Mouse (Mus musculus) urinary bladder, adult 18-20 months (tissue): ENCODE data around the gene Sit1.

Experiments used
- DNase-seq, 2 experiments: peaks; one replicate each; pipeline ENCODE4 v3.0.0; 2022; ENCODE audit warnings: low spot score in 2 of 2, mixed read lengths in 2 of 2

Sit1 gene

DNA sequence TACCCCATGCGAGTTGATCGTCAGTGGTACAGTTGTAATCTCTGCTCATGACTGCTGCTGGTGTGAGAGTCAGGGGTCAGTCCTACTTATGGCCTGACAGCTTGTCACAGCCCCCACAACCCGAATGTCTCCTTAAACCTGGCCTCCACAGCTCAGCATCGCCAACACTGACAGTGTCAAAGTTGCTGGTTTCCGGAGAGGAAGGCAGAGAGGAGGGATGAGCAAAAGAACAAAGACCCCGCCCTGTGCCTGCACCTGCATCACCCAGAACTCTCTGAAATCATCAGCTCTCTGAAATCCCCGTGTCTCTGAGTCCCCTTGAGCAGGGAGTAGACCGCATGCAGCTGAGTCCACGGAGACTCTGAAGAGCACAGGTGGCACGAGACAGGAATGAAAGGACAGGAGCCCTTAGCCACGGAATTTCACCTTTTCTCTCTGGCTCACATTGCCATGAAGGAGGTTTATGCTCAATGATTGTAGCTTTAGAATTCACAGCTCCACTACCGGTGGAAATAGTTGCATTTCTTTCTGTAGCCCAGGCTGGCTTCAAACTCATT is at the start of gene Sit1:
Gene Sit1, minus strand, starts transcription at position 200 of the 557 bp plus-strand sequence.
- no peak for DNase-seq

DNA sequence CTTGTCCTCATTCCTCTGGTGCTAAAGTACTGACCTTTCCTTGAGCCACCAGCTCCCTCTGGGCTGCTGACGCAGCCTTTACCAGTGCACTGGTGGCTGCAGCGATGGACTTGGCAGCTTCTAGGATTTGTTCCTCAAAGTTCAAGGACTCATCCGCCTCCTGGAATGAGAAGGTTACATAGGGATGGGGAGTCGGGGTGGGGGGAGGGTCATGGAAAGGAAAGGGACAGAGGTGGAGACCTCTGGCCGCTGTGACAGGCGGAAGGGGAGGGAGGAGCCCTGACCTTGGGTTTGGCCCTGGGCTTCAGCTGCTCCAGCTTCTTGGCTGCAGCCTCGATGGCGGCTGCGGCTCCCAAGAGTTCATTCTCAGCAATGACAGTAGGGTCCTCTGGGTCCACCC is 49.7 kb upstream of the Sit1 start:
- no peak for DNase-seq

DNA sequence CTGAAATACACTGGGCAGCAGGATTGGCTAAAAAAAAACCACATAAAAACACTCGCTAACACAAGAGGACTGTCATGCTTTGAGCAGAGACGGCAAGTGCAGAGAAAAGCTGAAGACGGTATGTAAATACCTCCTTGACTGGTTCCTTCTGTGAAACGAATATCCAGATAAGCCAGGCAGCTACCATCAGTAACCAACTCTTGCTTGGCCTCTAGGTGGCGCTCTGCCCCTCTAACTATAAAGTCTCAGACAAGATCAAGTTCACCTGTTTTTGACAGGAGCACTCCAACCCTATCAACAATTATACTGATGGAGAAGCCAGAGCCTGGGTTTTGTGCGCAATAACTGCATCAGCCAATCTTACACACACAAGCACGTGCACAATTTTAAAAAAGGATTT is 47.0 kb upstream of the Sit1 start:
- DNase-seq, result peak in 1 of 2 experiments; percentile 52

DNA sequence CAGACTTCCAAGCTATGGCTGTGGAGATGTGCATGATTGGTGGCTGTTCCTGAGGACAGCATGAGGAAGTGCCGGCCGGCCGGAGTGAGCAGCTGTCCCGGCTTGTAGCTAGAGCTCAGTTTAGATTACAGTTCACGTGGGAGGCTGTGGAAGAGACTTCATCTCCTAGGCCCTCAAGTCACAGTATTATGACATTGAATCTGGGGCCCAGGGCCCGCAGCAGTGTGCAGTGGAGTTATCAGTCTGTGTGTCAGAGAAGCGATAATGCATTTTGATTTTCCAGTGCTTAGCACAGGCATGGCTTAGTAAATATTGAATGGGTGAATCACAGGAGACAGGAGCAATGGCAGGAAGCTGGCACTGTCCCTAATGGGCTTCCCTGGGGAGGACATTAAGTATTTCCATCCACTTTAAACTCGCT is 46.6 kb upstream of the Sit1 start:
- DNase-seq, result no peak

DNA sequence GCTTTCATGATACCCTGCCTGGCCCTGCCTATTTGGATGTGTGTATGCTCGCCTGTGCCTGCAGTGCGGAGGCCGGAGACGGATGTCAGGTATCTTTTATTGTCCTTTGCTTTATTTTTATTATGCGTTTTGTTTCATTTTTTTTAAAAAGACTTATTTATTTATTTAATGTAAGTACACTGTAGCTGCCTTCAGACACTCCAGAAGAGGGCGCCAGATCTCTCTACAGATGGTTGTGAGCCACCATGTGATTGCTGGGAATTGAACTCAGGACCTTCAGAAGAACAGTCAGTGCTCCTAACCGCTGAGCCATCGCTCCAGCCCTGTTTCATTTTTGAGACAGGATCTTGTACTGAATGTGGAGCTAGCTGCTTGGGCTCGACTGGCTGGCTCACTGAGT is 45.0 kb upstream of the Sit1 start:
- no peak for DNase-seq

DNA sequence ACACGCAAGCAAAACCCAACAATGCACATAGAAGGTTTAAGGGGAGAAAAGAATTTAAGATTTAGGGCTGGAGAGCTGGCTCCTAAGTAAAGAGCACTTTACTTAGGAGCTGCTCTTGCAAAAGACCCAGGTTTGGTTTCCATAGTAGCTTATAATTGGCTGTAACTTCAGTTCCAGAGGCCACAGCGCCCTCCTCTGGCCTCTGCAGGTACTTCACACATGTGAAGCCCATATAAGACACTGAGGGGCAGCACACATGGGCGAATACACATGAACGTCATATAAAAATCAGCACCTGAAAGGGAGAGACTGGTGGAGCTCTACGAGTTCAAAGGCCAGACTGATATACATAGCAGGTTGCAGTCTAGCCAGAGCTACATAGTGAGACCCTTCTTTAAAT is 44.3 kb upstream of the Sit1 start:
- no peak for DNase-seq

DNA sequence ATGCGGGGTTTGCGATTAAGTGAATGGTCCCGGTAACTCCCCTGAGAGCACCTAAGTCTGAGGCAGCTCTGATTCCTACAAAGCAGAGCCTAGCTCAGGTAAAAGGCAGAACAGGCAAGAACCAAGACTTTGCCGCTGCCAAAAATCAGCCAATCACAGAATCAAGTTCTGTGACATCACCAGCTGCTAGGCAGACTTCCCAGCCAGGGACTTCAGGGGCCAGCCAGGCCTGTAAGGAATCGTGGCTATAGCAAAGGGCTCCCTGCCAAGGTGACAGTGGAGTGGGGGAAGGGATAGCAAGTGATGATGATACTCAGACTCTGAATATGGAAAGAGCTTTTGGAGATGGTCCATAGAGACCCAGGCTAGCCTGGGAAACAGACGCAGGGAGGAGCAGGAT is 36.4 kb upstream of the Sit1 start:
- DNase-seq, result peak; percentile 78 to 80

DNA sequence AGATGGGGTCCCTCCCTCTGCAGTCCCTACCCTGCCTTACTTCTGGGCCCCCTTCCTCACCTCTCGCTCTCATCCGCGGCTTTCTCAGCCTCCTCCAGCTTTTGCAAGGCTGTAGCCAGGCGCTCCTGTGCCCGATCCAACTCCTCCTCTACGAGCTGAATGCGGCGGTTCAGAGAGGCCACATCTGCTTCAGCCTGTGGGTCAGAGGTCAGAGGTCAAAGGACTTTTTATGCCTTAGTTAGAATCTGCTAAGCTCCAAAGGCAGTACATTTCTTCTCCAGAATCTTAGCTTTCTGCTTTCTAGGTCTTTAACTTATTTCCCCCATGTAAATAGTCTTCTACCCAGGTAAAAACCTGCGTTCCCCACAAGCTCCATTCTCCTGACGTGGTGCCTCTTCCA is 36.0 kb upstream of the Sit1 start:
- no peak for DNase-seq

DNA sequence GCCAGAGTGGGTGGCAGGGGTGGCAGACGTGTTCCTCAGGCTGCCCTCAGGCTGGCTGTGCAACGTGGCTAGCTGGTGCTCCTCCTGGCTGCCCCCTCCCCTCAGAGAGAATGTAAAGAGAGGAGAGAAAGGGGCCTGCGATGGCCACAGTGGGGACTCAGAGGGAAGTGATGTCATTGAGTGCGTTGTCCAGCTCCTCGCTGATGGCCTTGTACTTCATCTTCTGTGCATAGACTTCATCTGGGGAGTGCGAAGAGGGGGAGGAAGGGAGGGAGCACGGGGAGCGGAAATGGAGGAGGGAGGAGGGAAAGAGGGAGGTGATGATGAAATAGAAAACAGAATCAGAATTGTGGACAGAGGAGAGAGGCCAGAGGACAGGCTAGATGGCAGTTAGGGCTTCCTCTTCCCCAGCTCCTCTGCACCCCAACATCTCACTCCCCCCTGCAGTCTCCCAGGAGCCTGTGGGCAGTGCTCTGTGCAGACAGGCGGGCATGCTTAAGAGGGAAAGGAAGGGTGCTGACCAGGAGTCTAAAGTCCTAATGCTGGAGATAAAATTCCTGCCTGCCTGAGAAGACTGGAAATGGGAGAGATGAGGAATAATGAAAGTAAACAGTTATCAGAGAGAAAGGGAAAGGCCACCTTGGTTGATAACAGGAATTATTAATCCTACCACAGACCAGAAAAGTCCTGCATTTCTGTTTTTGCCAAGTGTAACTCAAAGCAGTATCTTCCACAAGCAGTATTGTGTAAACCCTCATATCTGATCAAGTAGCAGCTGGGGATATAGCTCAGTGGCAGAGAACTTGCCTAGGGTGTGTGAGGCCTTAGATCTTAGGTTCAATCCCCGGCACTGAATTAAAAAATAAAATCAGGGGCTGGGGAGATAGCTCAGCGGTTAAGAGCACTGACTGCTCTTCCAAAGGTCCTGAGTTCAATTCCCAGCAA is 32.5 kb upstream of the Sit1 start:
- no peak for DNase-seq

DNA sequence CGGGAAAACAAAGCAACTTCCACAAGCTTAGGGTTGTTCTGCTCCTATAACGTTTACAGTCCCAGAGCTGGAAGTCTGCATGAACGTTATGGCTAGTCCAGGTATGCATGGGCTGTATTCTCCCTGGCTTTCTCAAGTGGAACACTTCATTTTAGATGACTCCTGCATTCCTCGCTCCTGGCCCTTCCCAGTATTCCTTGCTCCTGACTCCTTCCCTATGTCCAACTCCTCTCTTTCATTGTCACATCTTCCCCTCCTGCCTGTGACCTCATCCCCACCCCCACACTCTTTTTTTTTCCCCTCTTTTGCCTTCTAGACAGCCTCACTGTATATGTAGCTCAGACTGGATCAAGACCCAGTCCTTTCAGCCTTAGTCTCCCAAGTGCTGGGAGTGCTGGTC is 30.3 kb upstream of the Sit1 start:
- DNase-seq, result no peak

DNA sequence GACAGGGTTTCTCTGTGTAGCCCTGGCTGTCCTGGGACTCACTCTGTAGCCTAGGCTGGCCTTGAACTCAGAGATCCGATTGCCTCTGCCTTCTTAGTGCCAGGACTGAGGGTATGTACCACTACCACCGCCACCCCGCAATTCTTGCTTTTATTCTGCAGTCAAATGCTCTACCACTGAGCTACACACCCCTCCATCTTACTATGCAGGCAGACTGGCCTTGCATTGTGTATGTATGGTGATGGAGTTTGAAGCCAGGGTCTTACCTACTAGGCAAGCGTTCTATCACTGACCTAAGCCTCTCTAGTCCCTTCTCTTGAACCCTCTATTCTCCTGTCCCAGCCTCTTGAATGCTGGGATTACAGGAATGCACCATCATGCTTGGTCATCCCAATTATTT is 29.8 kb upstream of the Sit1 start:
- no peak for DNase-seq

DNA sequence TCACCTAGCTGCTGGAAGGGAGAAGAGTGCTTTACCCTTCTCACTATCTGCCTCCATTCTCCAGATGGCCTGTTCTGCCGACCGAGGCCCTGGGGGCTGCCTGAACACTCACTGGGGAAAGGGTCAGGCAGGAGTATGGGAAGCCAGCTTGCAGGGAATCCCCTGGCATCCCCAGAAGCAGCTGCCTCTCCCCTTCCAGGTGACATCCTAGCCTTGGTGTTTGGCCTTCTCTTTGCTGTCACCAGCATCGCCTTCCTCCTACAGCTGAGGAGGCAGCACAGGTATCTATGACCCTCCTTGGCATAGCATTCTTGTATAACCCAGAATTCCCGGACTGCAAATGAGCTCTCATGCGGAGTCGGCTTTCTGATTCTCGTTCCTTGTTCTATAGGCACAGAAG is 29.1 kb upstream of the Sit1 start:
- no peak for DNase-seq

DNA sequence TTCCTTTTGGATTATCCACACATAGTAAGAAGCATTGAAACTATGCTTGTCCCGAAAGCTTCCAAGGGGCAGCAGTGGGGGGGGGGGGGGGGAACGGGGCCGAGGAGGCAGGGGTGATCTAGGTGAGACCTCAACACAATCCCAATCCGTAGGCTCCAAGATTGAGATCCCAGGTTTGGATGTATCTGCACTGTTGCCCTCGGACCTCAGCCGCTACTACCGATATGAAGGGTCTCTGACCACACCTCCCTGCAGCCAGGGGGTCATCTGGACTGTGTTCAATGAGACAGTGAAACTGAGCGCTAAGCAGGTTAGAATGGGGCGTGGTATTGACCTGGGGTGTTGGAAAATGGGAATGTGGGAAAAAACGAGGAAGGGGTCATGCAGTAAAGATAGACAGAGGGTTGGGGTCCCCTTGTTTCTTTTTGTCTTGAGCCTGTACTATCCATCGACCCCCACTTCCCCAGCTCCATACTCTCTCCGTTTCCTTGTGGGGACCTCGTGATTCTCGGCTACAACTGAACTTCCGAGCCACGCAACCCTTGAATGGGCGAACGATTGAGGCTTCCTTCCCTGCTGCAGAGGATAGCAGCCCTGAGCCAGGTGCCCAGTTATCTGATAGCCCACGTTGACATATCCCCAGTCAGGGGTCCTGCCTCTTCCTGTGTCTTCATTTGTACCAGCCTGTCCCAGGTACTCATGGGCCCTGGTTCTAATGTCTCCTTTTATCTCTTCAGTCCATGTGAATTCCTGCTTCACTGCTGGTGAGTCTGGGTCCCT is 28.3 kb upstream of the Sit1 start:
- DNase-seq, result no peak

DNA sequence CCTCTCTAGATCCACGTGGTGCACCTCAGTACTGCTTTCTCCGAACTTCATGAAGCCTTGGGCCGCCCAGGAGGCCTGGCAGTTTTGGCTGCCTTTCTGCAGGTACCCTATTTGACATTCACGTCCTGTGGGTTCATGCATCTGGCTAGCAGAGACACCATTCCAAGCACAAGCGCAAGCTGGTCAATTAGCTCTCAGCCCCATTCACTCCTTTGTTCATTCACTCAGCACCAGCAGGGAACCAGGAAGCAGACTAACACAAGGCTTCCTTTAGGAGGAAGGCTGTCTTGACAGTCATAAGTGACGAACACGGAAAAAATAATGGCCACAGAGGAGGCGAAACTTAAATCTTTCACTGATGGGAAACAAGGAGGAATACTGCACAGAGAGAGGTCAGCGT is 25.6 kb upstream of the Sit1 start:
- no peak for DNase-seq

DNA sequence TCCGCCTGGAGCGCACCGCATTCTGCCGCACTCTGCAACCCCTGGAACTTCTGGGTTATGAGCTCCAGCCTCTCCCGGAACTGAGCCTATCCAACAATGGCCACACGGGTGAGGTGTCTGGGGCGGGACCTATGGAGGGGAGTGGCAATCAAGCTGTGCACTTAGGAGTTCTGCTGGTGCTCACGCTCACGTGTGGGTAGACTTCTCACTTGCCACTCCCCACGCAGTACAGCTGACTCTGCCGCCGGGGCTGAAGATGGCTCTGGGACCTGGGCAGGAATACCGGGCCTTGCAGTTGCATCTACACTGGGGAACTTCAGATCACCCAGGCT is 25.1 kb upstream of the Sit1 start:
- peak in 1 of 2 experiments; percentile 50 for DNase-seq

DNA sequence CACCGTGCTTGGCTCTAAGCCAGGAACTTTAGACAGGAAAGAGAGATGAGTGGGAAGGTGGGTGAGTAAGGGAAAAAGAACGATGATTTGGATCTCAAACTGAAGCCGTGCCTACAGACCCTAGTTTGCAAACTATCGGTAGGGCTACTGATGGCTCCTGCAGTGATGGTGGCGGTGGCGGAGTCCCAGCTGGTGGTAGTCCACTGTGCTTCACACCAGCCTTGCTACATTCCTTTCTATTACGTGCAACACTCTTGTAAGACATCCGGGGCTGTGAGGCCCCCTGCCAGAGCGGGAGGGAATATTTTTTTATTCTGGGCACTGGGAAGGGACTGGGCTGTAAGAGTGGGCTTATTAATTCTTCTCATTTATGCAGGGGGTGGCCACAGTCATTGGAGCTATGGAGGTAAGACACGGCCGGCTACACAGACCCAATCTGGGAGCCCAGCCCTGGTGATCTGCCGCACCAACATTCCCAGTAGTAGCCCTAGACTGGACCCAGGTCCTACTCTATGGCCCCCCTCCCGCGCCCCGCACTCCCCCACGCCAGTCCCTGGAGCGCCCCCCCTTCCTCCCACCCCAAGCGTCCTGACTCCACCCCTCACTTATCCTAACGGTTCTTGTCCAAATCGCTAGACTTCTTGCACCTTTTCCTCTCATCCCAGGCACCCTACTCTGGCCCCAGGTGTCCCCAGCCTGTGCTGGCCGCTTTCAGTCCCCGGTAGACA is 24.6 kb upstream of the Sit1 start:
- peak in 1 of 2 experiments; percentile 38 for DNase-seq

DNA sequence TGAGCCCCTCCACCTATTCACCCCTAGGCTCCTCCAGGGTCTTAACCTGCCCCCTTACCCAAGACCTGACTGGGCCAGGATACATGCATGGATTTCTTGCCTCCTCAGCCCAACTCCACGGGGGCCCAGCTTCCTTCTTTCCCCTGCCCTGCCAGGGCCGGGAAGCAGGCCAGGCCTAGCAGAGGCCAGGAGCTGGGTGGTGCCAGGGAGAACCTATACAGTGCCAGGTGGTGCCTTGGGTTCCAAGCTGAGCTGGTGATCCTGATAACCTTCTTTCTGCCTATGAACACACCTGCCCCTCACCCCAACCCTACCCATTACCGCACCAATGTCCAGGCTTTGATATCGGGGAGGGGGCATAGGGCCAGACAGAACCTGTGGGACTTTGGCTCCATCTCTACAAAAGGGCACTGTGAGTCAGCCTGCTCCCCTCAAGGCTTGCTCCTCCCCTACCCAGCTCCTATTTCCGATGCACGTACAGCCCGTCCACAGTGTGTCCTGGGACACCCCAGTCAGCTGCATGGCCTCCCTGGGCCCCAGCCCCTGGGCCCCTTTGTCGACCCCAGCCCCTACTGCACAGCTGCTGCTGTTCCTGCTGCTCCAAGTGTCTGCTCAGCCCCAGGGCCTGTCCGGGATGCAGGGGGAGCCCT is 23.1 kb upstream of the Sit1 start, which contains the start of gene Car9:
Gene Car9, plus strand, starts transcription at position 431 of the 650 bp plus-strand sequence.
- no peak for DNase-seq

DNA sequence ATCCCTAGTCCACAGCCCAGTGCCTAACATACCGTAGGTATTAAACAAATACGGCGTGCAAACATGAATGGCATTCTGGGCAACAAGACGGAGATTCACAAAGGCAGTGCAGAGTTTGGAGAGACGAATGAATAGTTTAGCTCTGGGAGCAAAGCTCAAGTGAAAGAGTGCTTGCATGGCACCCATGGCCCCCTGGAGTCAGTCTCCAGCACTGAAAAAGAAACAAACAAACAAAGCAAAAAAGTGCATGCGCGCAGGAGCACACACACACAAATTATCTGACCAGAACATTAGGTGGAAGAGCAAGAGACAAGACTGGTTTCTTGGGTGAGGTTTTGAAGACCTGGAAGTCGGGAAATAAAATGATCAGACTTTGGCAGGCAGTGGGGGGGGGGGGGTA is 22.5 kb upstream of the Sit1 start:
- DNase-seq, result no peak

DNA sequence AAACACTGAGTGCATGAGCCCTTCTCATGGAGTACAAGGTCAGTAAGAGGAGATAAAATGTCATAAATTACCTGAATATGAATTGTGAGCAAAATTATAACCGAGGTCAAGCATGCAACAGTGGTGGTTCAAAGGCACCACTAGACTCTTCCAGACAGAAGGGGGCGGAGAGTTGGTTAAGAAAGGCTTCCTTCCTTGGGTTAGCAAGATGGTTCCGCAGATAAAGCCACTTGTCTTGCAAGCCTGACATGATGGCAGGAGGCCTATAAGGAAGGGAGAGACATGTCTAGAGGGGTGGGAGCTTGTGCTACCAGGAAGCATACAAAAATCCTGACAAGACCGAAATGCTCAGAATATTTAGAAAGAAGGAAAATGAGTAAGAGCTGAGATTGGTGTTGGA is 20.7 kb upstream of the Sit1 start:
- no peak for DNase-seq

DNA sequence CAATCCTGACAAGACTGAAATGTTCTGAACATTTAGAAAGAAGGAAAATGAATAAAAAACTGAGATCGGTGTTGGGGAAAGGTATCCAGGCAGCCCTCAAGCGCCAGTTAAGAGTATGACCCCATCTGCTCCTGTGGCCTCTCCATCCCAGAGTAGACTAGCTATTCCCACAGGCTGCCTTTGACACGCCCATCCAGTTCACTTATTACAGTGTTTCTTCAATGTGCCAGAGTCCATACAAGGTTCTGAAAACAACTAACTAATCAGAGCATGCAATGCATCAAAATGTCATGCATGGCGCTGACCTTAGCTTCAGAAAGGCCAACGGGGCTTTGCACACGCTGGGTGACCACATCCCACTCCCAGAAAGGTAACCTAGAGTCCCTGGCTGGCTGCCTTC is 20.0 kb upstream of the Sit1 start:
- no peak for DNase-seq

DNA sequence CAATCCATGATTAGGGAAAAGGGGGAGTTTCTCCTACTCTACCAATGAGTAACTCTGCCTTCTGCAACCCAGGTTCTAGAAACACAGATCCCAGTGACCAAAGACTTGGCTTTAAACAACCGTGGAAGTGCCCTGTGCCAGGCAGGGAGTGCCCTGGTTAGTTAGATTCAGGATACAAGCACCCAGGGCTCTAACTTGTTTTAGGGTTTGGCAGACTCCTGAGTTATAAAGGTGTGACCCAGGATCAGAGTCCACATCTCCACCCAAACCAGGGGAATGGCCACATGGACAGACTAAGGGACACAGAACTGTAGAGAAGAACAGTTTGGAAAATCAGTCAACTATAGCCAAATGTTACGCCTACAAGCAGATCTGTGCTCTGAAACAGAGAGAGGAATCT is 19.5 kb upstream of the Sit1 start:
- no peak for DNase-seq
